Mouse (Mus musculus): ENCODE measurements at regions not wholly inside any gene's neighbourhood (a gene's known extent, or its start where the extent isn't known, plus 50 kb on each side); places are given as distances from the start of the nearest gene placed in this dataset.

- ATAC-seq = no peak
- Histone ChIP-seq H3K9me3 (ENCODE audit: control insufficient read depth, low read length) (no peaks in the 10 kb centered on the region), H3K9ac (ENCODE audit: low read depth, low read length) (no peak overlapping the region), H3K27ac (ENCODE audit: low read depth, low read length) (no peak overlapping the region), H3K4me3 (ENCODE audit: low read length) (no peak overlapping the region), H3K4me2 (ENCODE audit: low read length) (no peak overlapping the region), H3K36me3 (ENCODE audit: control insufficient read depth, insufficient read depth, low read length) (no peaks in the 10 kb centered on the region), H3K27me3 (replicated peaks; ENCODE audit: control insufficient read depth, insufficient read depth, low read length) (no peaks in the 10 kb centered on the region), H3K4me1 (ENCODE audit: control insufficient read depth, insufficient read depth, low read depth, low read length) (no peaks in the 10 kb centered on the region)
- WGBS = 62% methylated on average over 4 of the region's 4 CpGs
Observed at GRCm38 (mm10) chr7:36060426-36060825, 257.6 kb upstream of the Zfp507 start.

GRCm38 (mm10) chr7:36046053-36046452 is 243.2 kb upstream of the Zfp507 start:
- ATAC-seq = no peak
- WGBS = 84% methylated on average over 8 of the region's 8 CpGs
- Histone ChIP-seq H3K9me3 (ENCODE audit: control insufficient read depth, low read length) (no peaks in the 10 kb centered on the region), H3K4me2 (ENCODE audit: low read length) (no peak overlapping the region), H3K27me3 (replicated peaks; ENCODE audit: control insufficient read depth, insufficient read depth, low read length) (no peaks in the 10 kb centered on the region), H3K27ac (ENCODE audit: low read depth, low read length) (no peak overlapping the region), H3K4me3 (ENCODE audit: low read length) (no peak overlapping the region), H3K36me3 (ENCODE audit: control insufficient read depth, insufficient read depth, low read length) (no peaks in the 10 kb centered on the region), H3K9ac (ENCODE audit: low read depth, low read length) (no peak overlapping the region), H3K4me1 (ENCODE audit: control insufficient read depth, insufficient read depth, low read depth, low read length) (no peaks in the 10 kb centered on the region)

- Histone ChIP-seq H3K9ac (ENCODE audit: low read depth, low read length) (no peak overlapping the region), H3K4me1 (ENCODE audit: control insufficient read depth, insufficient read depth, low read depth, low read length) (no peaks in the 10 kb centered on the region), H3K36me3 (ENCODE audit: control insufficient read depth, insufficient read depth, low read length) (no peaks in the 10 kb centered on the region), H3K4me2 (ENCODE audit: low read length) (no peak overlapping the region), H3K27ac (ENCODE audit: low read depth, low read length) (no peak overlapping the region), H3K4me3 (ENCODE audit: low read length) (no peak overlapping the region), H3K9me3 (ENCODE audit: control insufficient read depth, low read length) (no peaks in the 10 kb centered on the region; the same call in 1 of the 2 replicates), H3K27me3 (replicated peaks; ENCODE audit: control insufficient read depth, insufficient read depth, low read length) (no peaks in the 10 kb centered on the region)
- 98% methylated on average over 3 of the region's 3 CpGs for WGBS
- no peak for ATAC-seq
Observed at GRCm38 (mm10) chr7:36031881-36032280, 229.1 kb upstream of the Zfp507 start.

DNA sequence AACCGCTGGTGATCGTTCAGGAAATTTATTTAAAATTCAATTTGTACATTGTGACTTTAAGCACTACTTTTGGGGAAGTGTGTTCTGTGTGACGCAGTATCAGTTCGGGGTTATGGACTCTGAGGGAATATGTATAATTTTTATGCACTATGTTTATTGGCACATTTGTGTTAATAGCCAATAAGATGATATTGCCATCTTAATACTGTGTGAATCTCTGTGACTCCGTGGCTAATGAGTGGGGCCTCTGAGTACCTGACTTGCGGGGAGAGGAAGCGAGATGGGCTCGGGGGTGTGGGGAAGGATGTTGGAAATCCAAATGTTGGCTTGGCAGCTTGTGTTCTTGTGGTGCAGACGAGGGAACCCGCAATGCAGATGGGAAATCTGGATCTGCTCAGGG is 220.2 kb upstream of the Zfp507 start:
- H3K4me2 ChIP-seq (ENCODE audit: low read length) = no peak overlapping the region
- 80% methylated on average over 10 of the region's 10 CpGs for WGBS
- H3K27me3 ChIP-seq (replicated peaks; ENCODE audit: control insufficient read depth, insufficient read depth, low read length) = no peaks in the 10 kb centered on the region
- no peak overlapping the region for H3K27ac ChIP-seq (ENCODE audit: low read depth, low read length)
- peak; percentile 34; the same call in 1 of the 2 replicates for ATAC-seq
- H3K9ac ChIP-seq (ENCODE audit: low read depth, low read length) = no peak overlapping the region
- H3K9me3 ChIP-seq (ENCODE audit: control insufficient read depth, low read length) = no peaks in the 10 kb centered on the region
- H3K4me3 ChIP-seq (ENCODE audit: low read length) = no peak overlapping the region
- H3K4me1 ChIP-seq (ENCODE audit: control insufficient read depth, insufficient read depth, low read depth, low read length) = no peaks in the 10 kb centered on the region
- H3K36me3 ChIP-seq (ENCODE audit: control insufficient read depth, insufficient read depth, low read length) = no peaks in the 10 kb centered on the region

- no peak overlapping the region for H3K27ac ChIP-seq (ENCODE audit: low read depth, low read length)
- no peaks in the 10 kb centered on the region for H3K9me3 ChIP-seq (ENCODE audit: control insufficient read depth, low read length)
- H3K4me1 ChIP-seq (ENCODE audit: control insufficient read depth, insufficient read depth, low read depth, low read length) = no peaks in the 10 kb centered on the region
- H3K4me3 ChIP-seq (ENCODE audit: low read length) = no peak overlapping the region
- H3K27me3 ChIP-seq (replicated peaks; ENCODE audit: control insufficient read depth, insufficient read depth, low read length) = no peaks in the 10 kb centered on the region
- WGBS = 81% methylated on average over 6 of the region's 6 CpGs
- no peak overlapping the region for H3K4me2 ChIP-seq (ENCODE audit: low read length)
- no peaks in the 10 kb centered on the region for H3K36me3 ChIP-seq (ENCODE audit: control insufficient read depth, insufficient read depth, low read length)
- H3K9ac ChIP-seq (ENCODE audit: low read depth, low read length) = no peak overlapping the region
- no peak for ATAC-seq
Observed at GRCm38 (mm10) chr7:36022489-36022888, 219.7 kb upstream of the Zfp507 start.

GRCm38 (mm10) chr7:36016926-36017753 is 214.3 kb upstream of the Zfp507 start:
- H3K4me2 ChIP-seq (ENCODE audit: low read length) = no peak overlapping the region
- no peaks in the 10 kb centered on the region for H3K36me3 ChIP-seq (ENCODE audit: control insufficient read depth, insufficient read depth, low read length)
- no peak overlapping the region for H3K27ac ChIP-seq (ENCODE audit: low read depth, low read length)

DNA sequence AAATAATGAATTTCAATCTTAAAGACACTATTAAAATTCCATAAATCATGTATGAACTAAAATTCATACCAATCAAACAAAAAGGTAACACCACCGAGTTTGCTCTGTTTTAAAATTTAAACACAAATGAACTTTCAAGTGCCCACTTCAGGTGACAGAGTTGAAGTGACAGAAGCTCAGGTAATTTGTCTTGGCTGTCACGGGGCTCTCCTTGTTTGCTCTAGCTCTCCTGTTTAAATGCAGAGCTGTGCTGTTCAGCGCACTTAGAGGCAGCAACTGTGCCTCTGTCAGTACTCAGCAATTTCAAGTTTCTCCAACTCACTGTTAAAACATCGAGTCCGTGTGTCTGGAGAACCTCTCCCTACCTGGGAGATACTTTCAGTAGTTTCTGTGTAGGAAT is 193.8 kb upstream of the Zfp507 start:
- H3K36me3 ChIP-seq (ENCODE audit: control insufficient read depth, insufficient read depth, low read length) = no peaks in the 10 kb centered on the region
- no peak overlapping the region for H3K27ac ChIP-seq (ENCODE audit: low read depth, low read length)
- H3K4me3 ChIP-seq (ENCODE audit: low read length) = no peak overlapping the region
- H3K4me1 ChIP-seq (ENCODE audit: control insufficient read depth, insufficient read depth, low read depth, low read length) = no peaks in the 10 kb centered on the region
- H3K9ac ChIP-seq (ENCODE audit: low read depth, low read length) = no peak overlapping the region
- ATAC-seq = no peak
- 85% methylated on average over 5 of the region's 5 CpGs for WGBS
- H3K27me3 ChIP-seq (replicated peaks; ENCODE audit: control insufficient read depth, insufficient read depth, low read length) = no peaks in the 10 kb centered on the region
- no peak overlapping the region for H3K4me2 ChIP-seq (ENCODE audit: low read length)
- no peaks in the 10 kb centered on the region for H3K9me3 ChIP-seq (ENCODE audit: control insufficient read depth, low read length)

More at GRCm38 (mm10) chr7:36016926-36017753, 214.3 kb upstream of the Zfp507 start:
- H3K27me3 ChIP-seq (replicated peaks; ENCODE audit: control insufficient read depth, insufficient read depth, low read length) = no peaks in the 10 kb centered on the region
- H3K9ac ChIP-seq (ENCODE audit: low read depth, low read length) = no peak overlapping the region
- no peaks in the 10 kb centered on the region for H3K9me3 ChIP-seq (ENCODE audit: control insufficient read depth, low read length)
- 65% methylated on average over 19 of the region's 19 CpGs for WGBS
- 0 out of 2 replicates have a peak, but pooled peaks have one; percentile 34 for ATAC-seq
- no peak overlapping the region for H3K4me3 ChIP-seq (ENCODE audit: low read length)
- no peaks in the 10 kb centered on the region for H3K4me1 ChIP-seq (ENCODE audit: control insufficient read depth, insufficient read depth, low read depth, low read length)

DNA sequence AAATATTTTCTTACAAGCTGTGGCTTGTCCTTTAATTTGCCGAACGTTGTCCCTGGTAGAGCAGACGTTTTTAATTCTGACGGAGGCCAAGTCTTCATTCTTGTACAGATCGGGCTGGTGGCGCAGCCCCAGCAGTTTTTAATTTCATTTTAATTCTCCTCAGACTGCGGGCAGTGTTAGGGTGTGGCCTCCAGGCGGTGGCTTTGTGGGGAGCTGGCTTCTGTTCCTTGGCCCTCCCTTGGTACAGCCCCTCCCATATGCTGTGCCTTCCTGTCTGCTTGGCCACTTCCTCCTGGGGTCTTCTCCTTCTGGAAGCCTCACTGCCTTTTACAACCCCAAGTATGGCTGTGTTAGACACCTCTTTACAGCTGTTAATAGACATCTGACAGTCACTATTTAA is 189.7 kb upstream of the Zfp507 start:
- no peak overlapping the region for H3K4me2 ChIP-seq (ENCODE audit: low read length)
- H3K36me3 ChIP-seq (ENCODE audit: control insufficient read depth, insufficient read depth, low read length) = no peaks in the 10 kb centered on the region
- 72% methylated on average over 8 of the region's 8 CpGs for WGBS
- no peaks in the 10 kb centered on the region for H3K27me3 ChIP-seq (replicated peaks; ENCODE audit: control insufficient read depth, insufficient read depth, low read length)
- no peak overlapping the region for H3K9ac ChIP-seq (ENCODE audit: low read depth, low read length)
- no peak overlapping the region for H3K27ac ChIP-seq (ENCODE audit: low read depth, low read length)
- H3K4me3 ChIP-seq (ENCODE audit: low read length) = no peak overlapping the region
- ATAC-seq = no peak
- H3K4me1 ChIP-seq (ENCODE audit: control insufficient read depth, insufficient read depth, low read depth, low read length) = no peaks in the 10 kb centered on the region
- no peaks in the 10 kb centered on the region for H3K9me3 ChIP-seq (ENCODE audit: control insufficient read depth, low read length)

DNA sequence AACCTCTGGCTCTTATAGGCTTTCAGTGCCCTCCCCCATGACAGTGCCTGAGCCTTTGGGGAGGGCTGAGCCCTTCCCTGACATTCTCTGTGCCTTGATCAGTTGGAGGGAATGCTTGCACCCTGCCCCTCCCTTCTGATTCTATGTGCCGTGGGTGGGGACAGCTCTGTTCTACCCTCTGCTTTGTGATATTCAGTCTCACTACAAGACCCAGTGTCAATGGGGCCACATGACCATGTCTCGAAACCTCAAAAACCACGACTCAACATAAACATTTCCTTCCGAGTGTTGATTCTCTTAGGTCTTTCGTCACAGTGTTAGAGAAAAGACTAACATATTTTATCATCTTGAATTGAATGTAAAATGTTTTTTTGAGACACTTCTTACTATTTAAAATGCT is 188.3 kb upstream of the Zfp507 start:
- H3K4me2 ChIP-seq (ENCODE audit: low read length) = no peak overlapping the region
- ATAC-seq = no peak
- whole genome bisulfite sequencing = 89% methylated on average over 5 of the region's 5 CpGs
- no peak overlapping the region for H3K27ac ChIP-seq (ENCODE audit: low read depth, low read length)
- no peaks in the 10 kb centered on the region for H3K27me3 ChIP-seq (replicated peaks; ENCODE audit: control insufficient read depth, insufficient read depth, low read length)
- H3K4me1 ChIP-seq (ENCODE audit: control insufficient read depth, insufficient read depth, low read depth, low read length) = no peaks in the 10 kb centered on the region
- H3K9me3 ChIP-seq (ENCODE audit: control insufficient read depth, low read length) = no peaks in the 10 kb centered on the region
- no peaks in the 10 kb centered on the region for H3K36me3 ChIP-seq (ENCODE audit: control insufficient read depth, insufficient read depth, low read length)
- H3K4me3 ChIP-seq (ENCODE audit: low read length) = no peak overlapping the region
- H3K9ac ChIP-seq (ENCODE audit: low read depth, low read length) = no peak overlapping the region

Measured in hindbrain, embryonic 16.5 days (tissue).